Comparison of ENCODE assay signal across 24 mouse cellular contexts in the genomic region with DNA sequence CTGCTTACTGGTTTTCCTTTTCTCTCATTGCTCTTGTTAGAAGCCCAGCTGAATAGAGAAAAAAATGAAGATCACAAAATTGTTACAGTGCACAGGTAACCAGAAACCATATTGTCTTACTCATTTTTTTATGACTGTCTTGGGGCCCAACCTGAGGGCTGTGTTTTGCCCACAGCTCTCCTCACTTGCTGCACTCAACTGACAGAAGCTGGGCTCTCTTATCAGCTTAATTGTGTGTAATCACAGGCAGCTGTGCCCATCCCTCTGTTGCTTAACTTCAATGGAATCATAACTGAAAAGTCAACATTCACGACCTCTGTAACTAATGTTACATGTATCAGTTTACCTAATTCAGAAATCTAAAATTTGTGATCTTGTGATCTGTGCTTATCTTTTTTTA.
"Had no signal": no experiment of that assay in that cellular context is flagged by ENCODE, and none has a peak within 500 bp of the region (broad histone marks: within the 10 kb centered on the region; RNA-seq: fewer than 3 reads in every experiment).

No protein-coding gene starts in this region.

- ATAC-seq: hindbrain, embryonic 16.5 days; inflammation-experienced regulatory T-cells, adult 6 months had no signal

- H3K27me3 ChIP-seq: heart, embryonic 12.5 days; hindbrain, embryonic 12.5 days; limb, embryonic 12.5 days; liver, embryonic 13.5 days had no signal

- H3K4me3 ChIP-seq: gastrocnemius, adult 2 months; heart, embryonic 10.5 days; heart, embryonic 12.5 days; hindbrain, embryonic 10.5 days; hindbrain, embryonic 12.5 days; layer of hippocampus, adult 2 months; left cerebral cortex, adult 2 months; limb, embryonic 10.5 days; limb, embryonic 12.5 days; liver, embryonic 13.5 days had no signal

- H3K27ac ChIP-seq: gastrocnemius, adult 2 months; heart, embryonic 10.5 days; hindbrain, embryonic 10.5 days; hindbrain, embryonic 12.5 days; hindbrain, embryonic 14.5 days; layer of hippocampus, adult 2 months; left cerebral cortex, adult 2 months; limb, embryonic 10.5 days; limb, embryonic 12.5 days; liver, embryonic 13.5 days had no signal

- H3K9ac ChIP-seq: heart, embryonic 12.5 days; hindbrain, embryonic 12.5 days; hindbrain, embryonic 14.5 days; limb, embryonic 12.5 days; liver, embryonic 13.5 days had no signal

- H3K9me3 ChIP-seq: heart, embryonic 10.5 days; heart, embryonic 12.5 days; hindbrain, embryonic 10.5 days; hindbrain, embryonic 12.5 days; limb, embryonic 10.5 days; limb, embryonic 12.5 days; liver, embryonic 13.5 days had no signal

- H3K4me1 ChIP-seq: heart, embryonic 10.5 days; heart, embryonic 12.5 days; hindbrain, embryonic 10.5 days; hindbrain, embryonic 12.5 days; limb, embryonic 10.5 days; limb, embryonic 12.5 days; liver, embryonic 13.5 days had no signal

- DNase-seq: gastrocnemius, adult 2 months; gastrocnemius, postnatal 10 days; gastrocnemius, postnatal 25 days; heart, adult 18-20 months; heart, postnatal 10 days; heart, postnatal 4 days; kidney, adult 18-20 months; kidney, adult 8-10 months; kidney, postnatal 10 days; kidney, postnatal 25 days; kidney, postnatal 4 days; liver; liver, embryonic 13.5 days had no signal

- H3K4me2 ChIP-seq: heart, embryonic 12.5 days; hindbrain, embryonic 12.5 days; hindbrain, embryonic 14.5 days; limb, embryonic 12.5 days; liver, embryonic 13.5 days had no signal

- H3K36me3 ChIP-seq: heart, embryonic 10.5 days; heart, embryonic 12.5 days; hindbrain, embryonic 10.5 days; hindbrain, embryonic 12.5 days; limb, embryonic 10.5 days; limb, embryonic 12.5 days; liver, embryonic 13.5 days had no signal
